Mouse (Mus musculus): ENCODE results near the gene U2af2.

DNA sequence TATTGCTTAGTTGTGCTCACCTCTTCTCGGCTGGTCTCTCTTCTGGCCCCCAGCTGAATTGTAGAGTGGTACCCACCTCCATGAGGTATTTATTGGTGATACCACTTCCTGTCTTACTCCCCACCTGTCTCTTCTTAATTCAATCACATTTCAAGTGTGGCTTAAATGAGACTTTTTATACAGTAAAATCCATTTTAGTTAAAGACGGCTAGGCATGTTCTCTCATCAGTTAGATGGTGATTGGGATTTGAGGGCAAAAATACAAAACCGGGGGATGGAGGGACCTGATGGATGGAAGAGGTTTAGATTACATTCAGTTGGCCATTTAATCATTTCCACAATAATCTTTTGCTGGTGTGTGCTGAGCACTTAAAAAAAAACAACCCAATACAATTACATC lies 54.9 kb downstream of the U2af2 start, which contains the start of gene Rfpl4:
- TF ChIP-seq POLR2A (IDR thresholded peaks at IDR 0.05; ENCODE audit: low read depth, low read length), result no peak
- TF ChIP-seq CTCF (IDR thresholded peaks at IDR 0.05; ENCODE audit: extremely low read depth, insufficient read length, insufficient replicate concordance, low read depth, low read length), result no peak

Data from small intestine, adult 2 months (tissue).